Mouse (Mus musculus) heart, embryonic 16.5 days (tissue): ENCODE data around the gene Phpt1. TPM values are rescaled to one million over a fixed set of nuclear protein-coding genes. Genes with fewer than 3 reads are reported as not detected.

Experiments used
- polyA plus RNA-seq: library from polyadenylated mRNA; unstranded; fragments of >200 nt; fragmentation: Nextera tagmentation; extraction: Ambion mirVana; gene quantifications from 2 replicates; pipeline ENCODE4 v1.2.1, GENCODE M21; 2015

Phpt1 gene
- polyA plus RNA-seq, 1 experiment from 2014 or later: 180 TPM

Other genes with a start within 250 kb of the Phpt1 start
- gene Man1b1, start 242.9 kb downstream of the Phpt1 start, polyA plus RNA-seq: 24.7 and 28.4 TPM in 2 replicates
- 10.3 and 10.6 TPM in 2 replicates for gene Dpp7, start 218.9 kb downstream of the Phpt1 start, polyA plus RNA-seq
- 18.8 and 19.3 TPM in 2 replicates for gene Uap1l1, start 209.5 kb downstream of the Phpt1 start, polyA plus RNA-seq
- gene Sapcd2, start 202.9 kb downstream of the Phpt1 start, polyA plus RNA-seq: 21.1 and 22.5 TPM in 2 replicates
- gene Entpd2, start 179.3 kb downstream of the Phpt1 start, polyA plus RNA-seq: 3.4 and 4.0 TPM in 2 replicates
- 30.8 TPM in 2 replicates for gene Npdc1, start 175.9 kb downstream of the Phpt1 start, polyA plus RNA-seq
- 0.35 and 0.46 TPM in 2 replicates for gene Fut7, start 152.0 kb downstream of the Phpt1 start, polyA plus RNA-seq
- gene Abca2, start 146.5 kb downstream of the Phpt1 start, polyA plus RNA-seq: 5.4 and 5.8 TPM in 2 replicates
- 8.0 and 17.9 TPM in 2 replicates for gene Clic3, start 118.4 kb downstream of the Phpt1 start, polyA plus RNA-seq
- gene Paxx, start 114.1 kb downstream of the Phpt1 start, polyA plus RNA-seq: 37.6 and 40.4 TPM in 2 replicates
- gene Ptgds, start 105.2 kb downstream of the Phpt1 start, polyA plus RNA-seq: 192 and 202 TPM in 2 replicates
- not detected in 2 replicates for gene Lcn12, start 81.3 kb downstream of the Phpt1 start, polyA plus RNA-seq
- gene Fbxw5, start 74.5 kb downstream of the Phpt1 start, polyA plus RNA-seq: 92.1 and 97.8 TPM in 2 replicates
- gene C8g, start 73.5 kb downstream of the Phpt1 start, polyA plus RNA-seq: 3.9 and 4.3 TPM in 2 replicates
- 27.0 and 27.3 TPM in 2 replicates for gene Traf2, start 28.3 kb downstream of the Phpt1 start, polyA plus RNA-seq
- 288 and 303 TPM in 2 replicates for gene Edf1, start 17.4 kb downstream of the Phpt1 start, polyA plus RNA-seq
- gene Mamdc4, start 379 bp downstream of the Phpt1 start, polyA plus RNA-seq: 2.7 and 19.0 TPM in 2 replicates
- 0.05 and 0.10 TPM in 2 replicates for gene Ajm1, start 6.5 kb upstream of the Phpt1 start, polyA plus RNA-seq
- 42.7 and 48.9 TPM in 2 replicates for gene Rabl6, start 33.3 kb upstream of the Phpt1 start, polyA plus RNA-seq
- 0.07 and 0.11 TPM in 2 replicates for gene Ccdc183, start 42.5 kb upstream of the Phpt1 start, polyA plus RNA-seq
- 20.0 and 25.6 TPM in 2 replicates for gene Tmem141, start 46.8 kb upstream of the Phpt1 start, polyA plus RNA-seq
- gene Fcna, start 52.8 kb upstream of the Phpt1 start, polyA plus RNA-seq: 3.6 and 6.3 TPM in 2 replicates
- gene Lcn8, start 77.9 kb upstream of the Phpt1 start, polyA plus RNA-seq: not detected in 2 replicates
- gene Lcn5, start 82.7 kb upstream of the Phpt1 start, polyA plus RNA-seq: not detected in 2 replicates
- gene Lcn6, start 101.6 kb upstream of the Phpt1 start, polyA plus RNA-seq: not detected in 2 replicates
- not detected in 2 replicates for gene Lcn10, start 107.5 kb upstream of the Phpt1 start, polyA plus RNA-seq
- gene Obp2a, start 124.8 kb upstream of the Phpt1 start, polyA plus RNA-seq: not detected in 2 replicates
- gene Bmyc, start 131.5 kb upstream of the Phpt1 start, polyA plus RNA-seq: 42.3 and 45.4 TPM in 2 replicates
- gene Obp2b, start 161.8 kb upstream of the Phpt1 start, polyA plus RNA-seq: not detected in 2 replicates
- not detected in 2 replicates for gene Lcn3, start 190.3 kb upstream of the Phpt1 start, polyA plus RNA-seq
- gene Lcn11, start 201.8 kb upstream of the Phpt1 start, polyA plus RNA-seq: not detected in 2 replicates
- gene Gm13539, start 207.0 kb upstream of the Phpt1 start, polyA plus RNA-seq: 0.26 TPM in 1 of 2 replicates, not detected in the other
- gene Glt6d1, start 240.6 kb upstream of the Phpt1 start, polyA plus RNA-seq: not detected in 2 replicates
- not detected in 2 replicates for gene Lcn9, start 247.9 kb upstream of the Phpt1 start, polyA plus RNA-seq